ENCODE assay signal across 3 mouse cellular contexts in genomic region chr19:51552040-51552439, GRCm38 (mm10).
ATAC-seq lines count a peak whose summit lies in the region.

No protein-coding gene starts in this region.

- ATAC-seq in CD4-positive, CD25-positive, alpha-beta regulatory T cell, adult 4 months = peak; percentile 80
- peak; percentile 92 for ATAC-seq in activated CD4-positive, CD25-positive, alpha-beta regulatory T cell, adult 4 months
- peak; percentile 85 for ATAC-seq in inflammation-experienced regulatory T-cells, adult 6 months
